Mouse (Mus musculus) embryonic fibroblast, embryonic 13.5 days (primary cell): ENCODE data around the gene Itpa.

Experiments
- CTCF ChIP-seq: IDR thresholded peaks from 2 replicates; pipeline ENCODE4 v1.5.1; 2011; ENCODE audit warnings: mild to moderate bottlenecking, control low read depth, low read length, moderate library complexity, borderline replicate concordance; ENCODE audit not compliant: insufficient read depth
- POLR2A ChIP-seq: IDR thresholded peaks from 2 replicates; pipeline ENCODE4 v1.6.1; 2011; ENCODE audit warnings: low read depth, mild to moderate bottlenecking, control low read depth, low read length, moderate library complexity

GRCm38 (mm10) chr2:130632416-130632815 is 35.0 kb upstream of the Itpa start:
- no peak for TF ChIP-seq POLR2A
- no peak for TF ChIP-seq CTCF
